ENCODE assay signal across 8 mouse cellular contexts in genomic region chr15:7810556-7811252, GRCm38 (mm10). TPM values are rescaled to one million over a fixed set of nuclear protein-coding genes. Genes with fewer than 3 reads are reported as not detected.
DNase-seq lines count a peak whose midpoint lies in the region; ATAC-seq and TF ChIP-seq lines count a peak whose summit lies in the region.

Gene Gdnf (plus strand): TSS chr15:7810846.

- H3K79me2 ChIP-seq in heart, adult 2 months (replicated peaks; ENCODE audit: control insufficient read depth, insufficient read depth, low read length), result no peaks in the 10 kb centered on the region

- H3K4me3 ChIP-seq in heart, adult 2 months, result peak within 1 kb of the TSS; percentile 44
- peak within 1 kb of the TSS; percentile 44 for H3K4me3 ChIP-seq in forebrain, embryonic 11.5 days (ENCODE audit: low read depth, low read length)
- H3K4me3 ChIP-seq in intestine, embryonic 15.5 days (replicated peaks), result peak within 1 kb of the TSS; percentile 65
- H3K4me3 ChIP-seq in midbrain, embryonic 11.5 days (ENCODE audit: low read depth, low read length), result peak within 1 kb of the TSS; percentile 51

- H3K9me3 ChIP-seq in forebrain, embryonic 11.5 days (ENCODE audit: control insufficient read depth, low read length), result no peaks in the 10 kb centered on the region
- H3K9me3 ChIP-seq in intestine, embryonic 15.5 days, result no peaks in the 10 kb centered on the region
- H3K9me3 ChIP-seq in midbrain, embryonic 11.5 days (ENCODE audit: control insufficient read depth, low read length), result no peaks in the 10 kb centered on the region

- H3K27me3 ChIP-seq in heart, adult 2 months (ENCODE audit: control insufficient read depth, insufficient read depth, low read length), result peaks cover 15% of the 10 kb centered on the region
- peaks cover 78% of the 10 kb centered on the region for H3K27me3 ChIP-seq in forebrain, embryonic 11.5 days (ENCODE audit: control insufficient read depth, insufficient read depth, low read length)
- peaks cover 43% of the 10 kb centered on the region for H3K27me3 ChIP-seq in intestine, embryonic 15.5 days (replicated peaks)
- peaks cover 74% of the 10 kb centered on the region for H3K27me3 ChIP-seq in midbrain, embryonic 11.5 days (ENCODE audit: control insufficient read depth, insufficient read depth, low read length)

- no peak within 1 kb of the TSS for H3K27ac ChIP-seq in heart, adult 2 months
- no peak within 1 kb of the TSS for H3K27ac ChIP-seq in forebrain, embryonic 11.5 days (ENCODE audit: low read depth, low read length)
- H3K27ac ChIP-seq in intestine, embryonic 15.5 days, result peak within 1 kb of the TSS; percentile 77
- H3K27ac ChIP-seq in midbrain, embryonic 11.5 days (ENCODE audit: low read depth, low read length), result no peak within 1 kb of the TSS

- no peak for TF ChIP-seq CTCF in heart, adult 2 months (IDR thresholded peaks at IDR 0.05)

- no peaks in the 10 kb centered on the region for H3K36me3 ChIP-seq in heart, adult 2 months (ENCODE audit: control insufficient read depth, insufficient read depth, low read length)
- no peaks in the 10 kb centered on the region for H3K36me3 ChIP-seq in forebrain, embryonic 11.5 days (ENCODE audit: control insufficient read depth, insufficient read depth, low read length)
- no peaks in the 10 kb centered on the region for H3K36me3 ChIP-seq in intestine, embryonic 15.5 days
- no peaks in the 10 kb centered on the region for H3K36me3 ChIP-seq in midbrain, embryonic 11.5 days (ENCODE audit: control insufficient read depth, insufficient read depth, low read length)

- peak in 1 of 2 experiments; percentile 30 for DNase-seq in heart, adult 2 months
- DNase-seq in heart, adult 9 months (ENCODE audit: low spot score in 2 of 2), result no peak
- peak; percentile 66 for DNase-seq in NIH3T3 (ENCODE audit: low read depth)
- DNase-seq in forebrain, embryonic 11.5 days (ENCODE audit: low spot score), result peak; percentile 77
- peak; percentile 96 for DNase-seq in midbrain, embryonic 11.5 days (ENCODE audit: low spot score, missing footprints)
- DNase-seq in thymus, postnatal 25 days, result no peak

- peak within 1 kb of the TSS; percentile 9 for H3K9ac ChIP-seq in heart, adult 2 months (ENCODE audit: low read depth, low read length)
- peak within 1 kb of the TSS; percentile 27; the same call in 1 of the 2 replicates for H3K9ac ChIP-seq in forebrain, embryonic 11.5 days (ENCODE audit: low read length)
- H3K9ac ChIP-seq in intestine, embryonic 15.5 days, result peak within 1 kb of the TSS; percentile 67
- peak within 1 kb of the TSS; percentile 61 for H3K9ac ChIP-seq in midbrain, embryonic 11.5 days (ENCODE audit: low read length)

- ATAC-seq in forebrain, embryonic 11.5 days (replicated peaks; ENCODE audit: low FRiP score), result peak; percentile 51
- peak; percentile 51 for ATAC-seq in intestine, embryonic 15.5 days
- ATAC-seq in midbrain, embryonic 11.5 days (ENCODE audit: low FRiP score), result peak; percentile 65
- ATAC-seq in granulocyte monocyte progenitor cell, adult 5-6 weeks (replicated peaks; ENCODE audit: poor library complexity, severe bottlenecking), result no peak

- no peak for TF ChIP-seq EP300 in heart, adult 2 months (IDR thresholded peaks at IDR 0.05; ENCODE audit: insufficient read depth, low read depth, low read length)

- no peaks in the 10 kb centered on the region for H3K4me1 ChIP-seq in heart, adult 2 months (ENCODE audit: control insufficient read depth, insufficient read depth, low read length)
- peaks cover 14% of the 10 kb centered on the region for H3K4me1 ChIP-seq in forebrain, embryonic 11.5 days (replicated peaks; ENCODE audit: control insufficient read depth, insufficient read depth, low read length)
- H3K4me1 ChIP-seq in intestine, embryonic 15.5 days (replicated peaks), result peaks cover 21% of the 10 kb centered on the region
- peaks cover 15% of the 10 kb centered on the region for H3K4me1 ChIP-seq in midbrain, embryonic 11.5 days (ENCODE audit: control insufficient read depth, insufficient read depth, low read length)

- H3K4me2 ChIP-seq in forebrain, embryonic 11.5 days (ENCODE audit: low read depth, low read length, severe bottlenecking), result peak within 1 kb of the TSS; percentile 92
- peak within 1 kb of the TSS; percentile 83 for H3K4me2 ChIP-seq in intestine, embryonic 15.5 days (replicated peaks)
- peak within 1 kb of the TSS; percentile 89 for H3K4me2 ChIP-seq in midbrain, embryonic 11.5 days

- intact Hi-C loops in heart, adult 2 months (cut with DNase I), result loop anchor here (5.0 kb wide), 1 partner anchor 333 kb away; no protein-coding TSS in a partner anchor

- no peak for TF ChIP-seq POLR2A in heart, adult 2 months (IDR thresholded peaks at IDR 0.05; ENCODE audit: insufficient read depth, low read depth, low read length)

- 1% methylated on average over 70 of the region's 73 CpGs for WGBS in heart, adult 2 months
- under 1% methylated on average over 72 of the region's 73 CpGs for WGBS in forebrain, embryonic 11.5 days
- under 1% methylated on average over 73 of the region's 73 CpGs for whole genome bisulfite sequencing in intestine, embryonic 15.5 days
- WGBS in midbrain, embryonic 11.5 days, result under 1% methylated on average over 73 of the region's 73 CpGs

RNA-seq across cellular contexts. Expression of gene Gdnf, which starts in this region (rescaled TPM):
- total RNA-seq in heart, adult 2 months (2021), result under 1 TPM; 0.39 to 0.68 TPM
- polyA plus RNA-seq in heart, adult 2 months (2012; rRNA removed), result 0.10 and 0.15 TPM in 2 replicates
- 0.12 and 0.19 TPM in 2 replicates for polyA plus RNA-seq in forebrain, embryonic 11.5 days (2014; fragmentation: Nextera tagmentation; extraction: Ambion mirVana)
- polyA plus RNA-seq in intestine, embryonic 15.5 days (2015; fragmentation: Nextera tagmentation; extraction: Ambion mirVana), result 2.1 and 2.2 TPM in 2 replicates
- polyA plus RNA-seq in midbrain, embryonic 11.5 days (2014; fragmentation: Nextera tagmentation; extraction: Ambion mirVana), result 0.46 and 0.90 TPM in 2 replicates
- not detected in 2 replicates for total RNA-seq in granulocyte monocyte progenitor cell, adult 5-6 weeks (2014; fragmentation: Nextera tagmentation)
- not detected in 2 replicates for total RNA-seq in granulocyte monocyte progenitor cell, adult 5-6 weeks (2017)

Comparison
In these comparisons a context has a peak if more than half of its experiments do, and no peak if none do; other contexts are left out.
1. Peak in DNase-seq, ATAC-seq, H3K4me3 ChIP-seq, H3K9ac ChIP-seq and H3K4me2 ChIP-seq in forebrain, embryonic 11.5 days; RNA of the gene not detected or under 1 TPM.
2. Peak in DNase-seq, ATAC-seq, H3K4me3 ChIP-seq, H3K9ac ChIP-seq and H3K4me2 ChIP-seq in midbrain, embryonic 11.5 days; RNA of the gene not detected or under 1 TPM.
3. H3K9ac ChIP-seq: peak in every context shown above with its lines; median percentile 67 in intestine, embryonic 15.5 days; 61 in midbrain, embryonic 11.5 days; 27 in forebrain, embryonic 11.5 days; 9 in heart, adult 2 months.